Mouse (Mus musculus) testis, postnatal 14 days (tissue): ENCODE results near the gene Sf3a1.

Experiments used
- DNase-seq: peaks from one replicate; pipeline ENCODE4 v3.0.0; 2021; ENCODE audit warnings: low spot score

The Sf3a1 gene

DNA sequence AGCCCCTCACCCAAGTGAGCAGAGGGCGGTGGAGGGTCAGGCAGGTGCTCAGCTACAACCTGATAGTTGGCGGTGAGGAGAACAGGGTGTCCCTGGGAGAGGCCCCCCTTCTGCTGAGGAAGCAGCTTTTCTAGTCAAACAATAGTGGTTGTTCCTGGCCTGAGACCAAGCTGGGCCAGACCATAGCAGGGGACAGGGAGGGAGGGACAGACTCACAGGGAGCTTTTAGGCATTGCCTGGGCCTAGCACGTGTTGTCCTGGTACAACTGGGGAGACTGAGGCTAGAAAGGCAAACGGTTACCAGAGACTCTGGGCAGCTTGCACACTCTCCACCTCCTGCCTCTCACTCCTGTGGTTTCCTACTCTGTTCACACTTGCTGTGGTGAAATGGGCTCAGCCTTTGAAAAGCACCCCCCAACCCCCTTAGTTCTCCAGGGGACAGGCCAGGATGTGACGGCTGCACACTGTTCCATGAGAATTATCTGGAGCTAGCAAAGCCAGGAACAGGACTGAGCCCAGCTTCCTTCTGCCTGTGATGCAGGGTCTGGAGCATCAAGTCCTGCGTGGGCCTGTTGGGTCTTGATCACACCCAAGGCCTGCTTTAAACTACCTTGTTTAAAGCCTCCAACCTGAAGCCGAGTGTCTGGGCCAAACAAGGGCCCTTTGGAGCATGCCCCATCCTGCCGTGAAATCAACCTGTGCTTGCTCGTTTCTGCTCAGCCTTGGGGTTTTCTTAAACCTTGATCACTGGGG lies 56.3 kb downstream of the Sf3a1 start:
- peak; percentile 57 for DNase-seq

GRCm38 (mm10) chr11:4217914-4218629 lies 57.9 kb downstream of the Sf3a1 start, which contains the start of gene Castor1:
TSS of gene Castor1 (plus strand) at chr11:4218225.
- peak; percentile 88 for DNase-seq

GRCm38 (mm10) chr11:4218637-4219036 lies 58.5 kb downstream of the Sf3a1 start:
- no peak for DNase-seq

DNA sequence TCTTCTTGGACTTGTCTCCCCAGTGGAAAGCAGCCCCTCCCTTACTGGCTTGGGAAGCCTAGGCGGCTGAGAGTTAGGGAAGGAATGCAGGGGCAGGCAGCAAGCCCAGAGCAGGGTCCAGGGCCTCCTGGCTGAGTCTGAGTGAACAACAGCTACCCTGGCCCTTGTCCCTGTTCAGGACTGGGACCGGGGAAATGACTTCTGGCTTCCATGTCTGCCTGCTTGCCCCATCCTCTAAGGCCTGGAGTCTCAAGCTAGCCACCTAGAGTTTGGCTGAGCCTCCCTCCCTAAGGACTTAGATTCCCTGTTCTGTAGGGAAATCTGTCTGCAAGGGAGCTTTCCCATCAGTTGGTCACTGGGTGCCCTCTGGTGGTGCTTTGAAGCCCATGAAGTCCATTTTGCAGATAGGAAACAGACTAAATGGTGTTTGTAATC lies 59.2 kb downstream of the Sf3a1 start:
- DNase-seq, result peak; percentile 48

DNA sequence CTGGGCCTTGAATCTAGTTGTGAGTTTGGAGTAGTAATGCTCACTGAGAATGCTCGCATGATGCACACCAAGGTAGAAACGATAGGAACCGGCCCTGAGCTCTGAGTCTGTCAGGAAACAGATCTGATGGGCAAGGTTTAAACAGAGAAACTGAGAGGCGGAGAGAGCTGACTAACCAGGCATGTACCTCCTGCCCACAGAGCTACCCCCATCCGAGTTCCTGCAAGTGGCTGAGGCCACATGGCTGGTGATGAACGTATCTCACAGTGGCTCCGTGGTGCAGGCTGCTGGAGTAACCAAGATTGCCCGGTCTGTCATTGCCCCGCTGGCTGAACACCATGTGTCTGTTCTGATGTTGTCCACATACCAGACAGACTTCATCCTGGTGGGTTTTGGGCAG lies 59.8 kb downstream of the Sf3a1 start:
- no peak for DNase-seq

GRCm38 (mm10) chr11:4220443-4221400 lies 60.6 kb downstream of the Sf3a1 start:
- DNase-seq, result peak; percentile 73

- DNase-seq, result no peak
These were observed 62.1 kb downstream of the Sf3a1 start for GRCm38 (mm10) chr11:4222046-4222950.

DNA sequence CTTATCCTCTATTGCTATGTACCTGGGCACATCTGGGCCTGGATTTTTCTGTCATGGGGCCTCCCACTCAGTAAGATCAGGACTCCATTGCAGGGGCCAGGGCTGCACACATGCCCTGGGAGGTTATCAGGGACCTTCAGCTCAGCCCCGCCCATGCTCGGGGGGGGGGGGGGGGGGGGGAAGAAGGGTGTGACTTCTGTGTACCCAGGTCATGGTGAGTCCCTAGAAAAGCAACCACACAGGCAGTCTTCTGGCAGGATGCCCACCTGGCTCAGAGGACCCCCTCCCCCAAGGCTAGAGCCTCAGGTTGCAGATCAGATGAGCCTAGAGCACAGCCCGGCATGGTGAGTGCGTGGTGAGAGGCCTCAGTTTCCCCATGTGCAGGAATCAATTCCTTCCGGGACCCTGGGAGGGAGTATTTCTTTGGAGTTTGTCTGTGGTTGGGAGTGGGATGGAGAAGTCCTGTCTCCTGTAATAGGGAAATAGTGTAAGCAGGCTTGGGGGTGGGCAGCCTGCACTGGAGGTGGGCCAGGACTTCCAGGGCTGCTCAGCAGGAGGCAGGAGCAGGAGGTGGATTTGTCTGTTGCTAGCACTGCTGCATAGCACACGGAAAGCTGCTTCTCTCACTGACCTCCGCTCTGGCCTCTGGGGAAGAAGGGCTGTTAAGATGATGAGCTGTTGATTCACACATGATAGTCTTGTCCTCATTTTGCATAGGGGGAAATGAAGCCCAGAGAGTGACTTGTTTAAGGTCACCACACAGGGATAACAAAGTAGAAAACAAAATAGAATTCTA lies 63.4 kb downstream of the Sf3a1 start:
- DNase-seq, result no peak

GRCm38 (mm10) chr11:4224223-4224622 lies 64.1 kb downstream of the Sf3a1 start:
- DNase-seq, result no peak

- DNase-seq, result no peak
These were observed 66.6 kb downstream of the Sf3a1 start for GRCm38 (mm10) chr11:4226569-4227325.

GRCm38 (mm10) chr11:4228463-4228862 lies 68.3 kb downstream of the Sf3a1 start:
- DNase-seq, result no peak

- DNase-seq, result no peak
These were observed 69.7 kb downstream of the Sf3a1 start for GRCm38 (mm10) chr11:4229841-4230240.

DNA sequence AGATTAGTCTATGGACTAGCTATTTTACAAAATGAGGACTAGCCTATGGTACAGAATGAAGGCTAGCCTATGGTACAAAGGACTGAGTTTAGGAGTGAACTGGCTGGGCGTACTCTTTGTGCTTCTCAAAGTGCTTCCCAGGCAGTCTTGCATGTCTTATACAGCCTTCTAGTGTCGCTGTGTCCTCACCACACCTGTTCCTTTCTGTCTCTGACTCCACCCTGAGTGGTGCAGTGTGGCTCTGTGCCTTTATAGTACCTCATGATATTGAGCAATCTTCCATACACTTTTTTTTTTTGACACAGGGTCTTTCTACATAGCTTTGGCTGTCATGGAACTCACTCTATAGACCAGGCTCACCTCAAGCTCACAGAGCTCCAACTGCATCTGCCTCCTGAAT lies 71.3 kb downstream of the Sf3a1 start:
- DNase-seq, result no peak
